Mouse (Mus musculus): ENCODE measurements around the gene Cytl1. TPM values are rescaled to one million over a fixed set of nuclear protein-coding genes. Genes with fewer than 3 reads are reported as not detected.

The Cytl1 gene
- polyA plus RNA-seq, 1 experiment from 2014 or later = 5.8 TPM

GRCm38 (mm10) chr5:37730781-37731180 lies 4.5 kb upstream of the Cytl1 start:
- DNase-seq (ENCODE audit: low spot score) (no peak), ATAC-seq (no peak)
- TF ChIP-seq EP300 (IDR thresholded peaks at IDR 0.05) (no peak), CTCF (IDR thresholded peaks at IDR 0.05) (no peak)
- H3K4me2 ChIP-seq (replicated peaks; ENCODE audit: low read depth, low read length) = no peak overlapping the region
- H3K4me1 ChIP-seq (ENCODE audit: insufficient read depth, low read depth, low read length) = no peaks in the 10 kb centered on the region
- 53% methylated on average over 2 of the region's 2 CpGs for WGBS
- H3K36me3 ChIP-seq (ENCODE audit: insufficient read depth, low read length) = no peaks in the 10 kb centered on the region
- no peak overlapping the region for H3K27ac ChIP-seq (ENCODE audit: low read length)
- no peak overlapping the region for H3K9ac ChIP-seq (replicated peaks; ENCODE audit: low read depth)
- no peaks in the 10 kb centered on the region for H3K27me3 ChIP-seq (replicated peaks; ENCODE audit: insufficient read depth, low read length)
- H3K4me3 ChIP-seq (ENCODE audit: low read depth, low read length) = no peak overlapping the region
- H3K9me3 ChIP-seq (ENCODE audit: low read length) = no peaks in the 10 kb centered on the region

GRCm38 (mm10) chr5:37736213-37736612 lies 894 bp downstream of the Cytl1 start:
- no peaks in the 10 kb centered on the region for H3K4me1 ChIP-seq (ENCODE audit: insufficient read depth, low read depth, low read length)
- DNase-seq (ENCODE audit: low spot score) = no peak
- TF ChIP-seq EP300 (IDR thresholded peaks at IDR 0.05) (no peak), CTCF (IDR thresholded peaks at IDR 0.05) (peak; percentile 37)
- no peaks in the 10 kb centered on the region for H3K9me3 ChIP-seq (ENCODE audit: low read length)
- no peak overlapping the region for H3K4me2 ChIP-seq (replicated peaks; ENCODE audit: low read depth, low read length)
- no peak overlapping the region for H3K4me3 ChIP-seq (ENCODE audit: low read depth, low read length)
- H3K27me3 ChIP-seq (replicated peaks; ENCODE audit: insufficient read depth, low read length) = no peaks in the 10 kb centered on the region
- ATAC-seq = no peak
- no peaks in the 10 kb centered on the region for H3K36me3 ChIP-seq (ENCODE audit: insufficient read depth, low read length)
- no peak overlapping the region for H3K9ac ChIP-seq (replicated peaks; ENCODE audit: low read depth)
- 47% methylated on average over 7 of the region's 7 CpGs for WGBS
- no peak overlapping the region for H3K27ac ChIP-seq (ENCODE audit: low read length)

- 0 out of 2 replicates have a peak, but pooled peaks cover 2% of the 10 kb centered on the region for H3K9me3 ChIP-seq (ENCODE audit: low read length)
- TF ChIP-seq EP300 (IDR thresholded peaks at IDR 0.05) (no peak), CTCF (IDR thresholded peaks at IDR 0.05) (no peak)
- H3K4me1 ChIP-seq (ENCODE audit: insufficient read depth, low read depth, low read length) = no peaks in the 10 kb centered on the region
- no peak overlapping the region for H3K9ac ChIP-seq (replicated peaks; ENCODE audit: low read depth)
- ATAC-seq (peak; percentile 77), DNase-seq (ENCODE audit: low spot score) (peak; percentile 35)
- H3K36me3 ChIP-seq (ENCODE audit: insufficient read depth, low read length) = no peaks in the 10 kb centered on the region
- WGBS = 48% methylated on average over 13 of the region's 13 CpGs
- no peak overlapping the region for H3K4me3 ChIP-seq (ENCODE audit: low read depth, low read length)
- no peak overlapping the region for H3K27ac ChIP-seq (ENCODE audit: low read length)
- H3K4me2 ChIP-seq (replicated peaks; ENCODE audit: low read depth, low read length) = no peak overlapping the region
- H3K27me3 ChIP-seq (replicated peaks; ENCODE audit: insufficient read depth, low read length) = no peaks in the 10 kb centered on the region
Observed at GRCm38 (mm10) chr5:37743889-37744707, 8.8 kb downstream of the Cytl1 start.

- ATAC-seq (peak; percentile 46), DNase-seq (ENCODE audit: low spot score) (peak; percentile 70)
- no peak overlapping the region for H3K9ac ChIP-seq (replicated peaks; ENCODE audit: low read depth)
- H3K27me3 ChIP-seq (replicated peaks; ENCODE audit: insufficient read depth, low read length) = no peaks in the 10 kb centered on the region
- no peak overlapping the region for H3K4me3 ChIP-seq (ENCODE audit: low read depth, low read length)
- H3K9me3 ChIP-seq (ENCODE audit: low read length) = no peaks in the 10 kb centered on the region
- H3K36me3 ChIP-seq (ENCODE audit: insufficient read depth, low read length) = no peaks in the 10 kb centered on the region
- H3K4me2 ChIP-seq (replicated peaks; ENCODE audit: low read depth, low read length) = no peak overlapping the region
- H3K27ac ChIP-seq (ENCODE audit: low read length) = no peak overlapping the region
- WGBS = 55% methylated on average over 8 of the region's 8 CpGs
- no peaks in the 10 kb centered on the region for H3K4me1 ChIP-seq (ENCODE audit: insufficient read depth, low read depth, low read length)
- TF ChIP-seq CTCF (IDR thresholded peaks at IDR 0.05) (peak; percentile 86), EP300 (IDR thresholded peaks at IDR 0.05) (no peak)
Observed at GRCm38 (mm10) chr5:37752027-37752967, 17.0 kb downstream of the Cytl1 start.

- Histone ChIP-seq H3K9ac (replicated peaks; ENCODE audit: low read depth) (no peak overlapping the region), H3K4me2 (replicated peaks; ENCODE audit: low read depth, low read length) (no peak overlapping the region), H3K36me3 (ENCODE audit: insufficient read depth, low read length) (no peaks in the 10 kb centered on the region), H3K4me3 (ENCODE audit: low read depth, low read length) (no peak overlapping the region), H3K27me3 (replicated peaks; ENCODE audit: insufficient read depth, low read length) (no peaks in the 10 kb centered on the region), H3K27ac (ENCODE audit: low read length) (no peak overlapping the region), H3K4me1 (ENCODE audit: insufficient read depth, low read depth, low read length) (no peaks in the 10 kb centered on the region), H3K9me3 (ENCODE audit: low read length) (no peaks in the 10 kb centered on the region)
- no peak for TF ChIP-seq EP300 (IDR thresholded peaks at IDR 0.05)
- no peak for TF ChIP-seq CTCF (IDR thresholded peaks at IDR 0.05)
- 58% methylated on average over 7 of the region's 7 CpGs for WGBS
- ATAC-seq (no peak), DNase-seq (ENCODE audit: low spot score) (no peak)
Observed at GRCm38 (mm10) chr5:37753366-37753765, 18.0 kb downstream of the Cytl1 start.

- Histone ChIP-seq H3K27ac (ENCODE audit: low read length) (no peak overlapping the region), H3K9me3 (ENCODE audit: low read length) (no peaks in the 10 kb centered on the region), H3K36me3 (ENCODE audit: insufficient read depth, low read length) (no peaks in the 10 kb centered on the region), H3K4me2 (replicated peaks; ENCODE audit: low read depth, low read length) (no peak overlapping the region), H3K4me1 (ENCODE audit: insufficient read depth, low read depth, low read length) (no peaks in the 10 kb centered on the region), H3K4me3 (ENCODE audit: low read depth, low read length) (no peak overlapping the region), H3K27me3 (replicated peaks; ENCODE audit: insufficient read depth, low read length) (no peaks in the 10 kb centered on the region), H3K9ac (replicated peaks; ENCODE audit: low read depth) (no peak overlapping the region)
- 85% methylated on average over 3 of the region's 3 CpGs for WGBS
- no peak for DNase-seq (ENCODE audit: low spot score)
- TF ChIP-seq CTCF (IDR thresholded peaks at IDR 0.05) (no peak), EP300 (IDR thresholded peaks at IDR 0.05) (no peak)
- ATAC-seq = no peak
Observed at GRCm38 (mm10) chr5:37762046-37762445, 26.7 kb downstream of the Cytl1 start.
